Mouse (Mus musculus): ENCODE results near the gene Neu1. TPM values are rescaled to one million over a fixed set of nuclear protein-coding genes. Genes with fewer than 3 reads are reported as not detected.
A peak's percentile ranks its signal among the peaks of the same experiment; 100 is the strongest.
"Not testable (repeated sequence)": the region's sequence is repeated elsewhere in the genome, so short reads cannot be mapped to it uniquely, and the experiment has no call there.

Neu1 gene
- total RNA-seq, 2 experiments from 2014 or later, result 41.6 to 47.3 TPM

DNA sequence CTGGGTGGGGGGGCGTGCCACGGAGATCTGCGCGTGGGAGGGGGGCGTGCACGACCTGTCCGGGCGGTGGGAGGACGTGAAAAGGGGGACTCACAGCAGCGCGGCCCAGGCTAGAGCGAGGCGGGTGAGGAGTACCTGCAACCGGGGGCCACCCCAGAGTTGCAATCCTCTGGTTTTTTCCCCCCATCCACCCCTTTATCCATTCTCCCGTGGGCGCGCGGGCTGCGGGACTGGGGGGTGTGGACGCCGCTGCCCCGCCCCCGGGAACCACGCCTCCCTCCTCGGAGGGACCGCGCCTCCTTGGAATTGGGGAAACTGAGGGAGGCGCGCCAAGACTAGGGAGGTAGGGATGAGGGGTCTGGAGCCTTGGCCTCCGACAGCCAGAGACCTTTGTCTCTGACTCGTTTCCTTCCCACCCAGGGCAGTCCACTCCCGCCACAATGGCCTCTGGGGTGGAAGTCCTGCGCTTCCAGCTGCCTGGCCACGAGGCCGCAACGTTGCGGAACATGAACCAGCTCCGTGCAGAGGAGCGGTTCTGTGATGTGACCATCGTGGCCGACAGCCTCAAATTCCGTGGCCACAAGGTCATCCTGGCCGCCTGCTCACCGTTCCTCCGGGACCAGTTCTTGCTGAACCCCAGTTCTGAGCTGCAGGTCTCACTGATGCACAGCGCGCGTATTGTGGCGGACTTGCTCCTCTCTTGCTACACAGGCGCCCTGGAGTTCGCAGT, 36.1 kb upstream of the Neu1 start:
- intact Hi-C loops (cut with DNase I), result loop anchor here (5.0 to 10.0 kb wide), 3 partner anchors 243 to 770 kb away; partner anchors contain the start of genes Atp6v1g2 and Brd2
- DNase-seq (ENCODE audit: extremely low spot score in 1 of 2, low spot score in 2 of 2), result peak; percentile 53 to 56
- TF ChIP-seq CTCF (IDR thresholded peaks at IDR 0.05), result no peak
- Histone ChIP-seq H3K4me3 (peak overlapping the region; percentile 69), H3K27ac (peak overlapping the region; percentile 91)

DNA sequence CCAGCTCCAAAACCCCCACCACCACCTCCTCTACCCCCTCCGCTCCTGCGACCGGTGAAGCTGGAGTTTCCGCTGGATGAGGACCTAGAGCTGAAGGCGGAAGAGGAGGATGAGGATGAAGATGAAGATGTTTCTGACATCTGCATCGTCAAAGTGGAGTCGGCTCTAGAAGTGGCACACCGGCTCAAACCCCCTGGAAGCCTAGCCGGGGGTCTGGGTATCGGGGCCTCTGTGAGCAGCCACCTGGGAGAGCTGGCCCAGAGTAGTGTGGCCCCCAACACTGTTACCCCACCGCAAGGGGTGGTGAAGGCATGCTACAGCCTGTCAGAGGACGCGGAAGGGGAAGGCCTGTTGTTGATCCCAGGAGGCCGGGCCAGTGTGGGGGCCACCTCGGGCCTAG, 35.3 kb upstream of the Neu1 start:
- intact Hi-C loops (cut with DNase I), result loop anchor here (10.0 kb wide), 1 partner anchor 771 kb away; the partner anchor contains the start of gene Brd2
- DNase-seq (ENCODE audit: extremely low spot score in 1 of 2, low spot score in 2 of 2), result no peak
- Histone ChIP-seq H3K4me3 (no peak overlapping the region), H3K27ac (no peak overlapping the region)
- TF ChIP-seq CTCF (IDR thresholded peaks at IDR 0.05), result no peak

DNA sequence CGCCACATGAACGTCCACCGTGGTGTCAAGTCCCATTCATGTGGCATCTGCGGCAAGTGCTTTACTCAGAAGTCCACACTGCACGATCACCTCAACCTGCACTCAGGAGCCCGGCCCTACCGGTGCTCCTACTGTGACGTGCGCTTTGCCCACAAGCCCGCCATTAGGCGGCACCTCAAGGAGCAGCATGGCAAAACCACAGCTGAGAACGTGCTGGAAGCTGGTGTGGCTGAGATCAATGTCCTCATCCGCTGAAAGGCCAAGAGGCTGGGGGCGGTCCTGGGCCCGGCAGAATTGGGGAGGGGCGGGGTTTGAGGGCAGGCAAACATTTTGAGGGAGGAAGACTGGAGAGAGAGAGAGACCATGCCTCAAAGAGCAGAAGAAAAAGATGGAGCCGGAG, 34.7 kb upstream of the Neu1 start:
- TF ChIP-seq CTCF (IDR thresholded peaks at IDR 0.05), result no peak
- intact Hi-C loops (cut with DNase I), result loop anchor here (10.0 kb wide), 1 partner anchor 772 kb away; the partner anchor contains the start of gene Brd2
- Histone ChIP-seq H3K27ac (no peak overlapping the region), H3K4me3 (no peak overlapping the region)
- no peak for DNase-seq (ENCODE audit: extremely low spot score in 1 of 2, low spot score in 2 of 2)

DNA sequence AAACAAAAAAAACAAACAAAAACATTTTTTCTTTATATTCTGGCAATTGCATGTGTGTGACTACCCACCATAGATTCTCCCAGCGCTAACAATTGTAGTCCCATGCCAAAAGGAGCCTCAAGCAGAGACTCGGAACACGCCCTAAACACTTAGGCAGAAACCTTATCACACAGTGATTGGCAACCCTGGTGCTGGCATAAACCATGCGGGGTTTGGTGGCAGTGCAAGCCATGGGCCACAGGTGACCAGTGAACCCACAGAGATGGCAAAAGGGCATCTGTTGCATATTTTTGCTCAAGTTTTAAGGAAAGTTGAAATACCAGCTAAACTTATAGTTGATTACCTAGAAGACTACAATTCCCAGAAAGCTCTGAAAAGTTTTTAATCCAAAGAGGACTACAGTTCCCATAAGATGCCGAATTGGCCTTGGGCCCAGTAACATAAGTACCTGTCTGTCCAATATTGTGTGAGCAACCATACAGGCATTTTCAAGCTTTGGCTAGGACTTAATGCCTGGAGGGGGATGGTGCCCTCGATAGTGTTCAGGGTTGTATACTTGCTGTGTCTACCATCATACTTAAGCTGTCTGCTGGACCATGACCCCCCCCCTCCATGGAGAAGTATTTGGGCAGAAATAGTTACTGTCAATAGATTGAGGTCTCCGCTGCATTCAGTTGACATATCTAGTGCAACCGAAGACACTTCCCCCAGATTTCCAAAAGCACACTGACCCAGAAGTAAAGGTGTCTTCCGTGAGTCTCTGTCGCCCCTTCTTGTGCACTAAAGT, 33.5 kb upstream of the Neu1 start:
- Histone ChIP-seq H3K27ac (peak overlapping the region; percentile 98), H3K4me3 (peak overlapping the region; percentile 70)
- peak in 1 of 2 experiments; percentile 35 for DNase-seq (ENCODE audit: extremely low spot score in 1 of 2, low spot score in 2 of 2)
- TF ChIP-seq CTCF (IDR thresholded peaks at IDR 0.05), result no peak
- intact Hi-C loops (cut with DNase I), result loop anchor here (2.0 to 10.0 kb wide), 2 partner anchors 33 to 773 kb away; partner anchors contain the start of genes Brd2 and Neu1

DNA sequence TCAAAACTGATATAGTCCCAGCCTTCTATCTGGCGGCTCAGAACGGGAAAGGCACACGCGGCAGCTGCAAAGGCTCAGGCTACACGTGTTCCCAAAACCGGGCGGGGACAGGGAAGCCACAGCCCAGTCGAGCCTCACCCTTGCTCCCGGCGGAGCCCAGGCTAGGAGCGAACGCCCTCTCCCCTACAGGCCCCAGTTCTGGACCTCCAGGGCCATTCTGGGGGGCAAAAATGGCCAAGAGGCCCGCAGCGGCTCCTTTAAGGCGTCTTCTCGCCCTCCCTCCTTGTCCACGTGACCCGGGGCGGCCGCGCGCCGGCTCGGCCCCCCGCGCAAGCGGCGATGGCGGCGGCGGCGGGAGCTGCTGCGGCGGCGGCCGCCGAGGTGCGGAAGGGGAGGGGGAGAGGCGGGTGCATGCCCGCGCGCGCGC, 32.9 kb upstream of the Neu1 start, which contains the start of the genes C2 and Ehmt2:
C2 (minus strand) TSS at position 106 of the 427 bp plus-strand sequence.
Ehmt2 (plus strand) TSS at position 310 of the 427 bp plus-strand sequence.
- H3K4me3 ChIP-seq, result peak within 1 kb of the TSS; percentile 70
- intact Hi-C loops (cut with DNase I), result loop anchor here (2.0 to 10.0 kb wide), 2 partner anchors 33 to 773 kb away; partner anchors contain the start of genes Brd2 and Neu1
- peak within 1 kb of the TSS; percentile 98 for H3K27ac ChIP-seq
- DNase-seq (ENCODE audit: extremely low spot score in 1 of 2, low spot score in 2 of 2), result peak; percentile 84 to 86
- no peak for TF ChIP-seq CTCF (IDR thresholded peaks at IDR 0.05)

DNA sequence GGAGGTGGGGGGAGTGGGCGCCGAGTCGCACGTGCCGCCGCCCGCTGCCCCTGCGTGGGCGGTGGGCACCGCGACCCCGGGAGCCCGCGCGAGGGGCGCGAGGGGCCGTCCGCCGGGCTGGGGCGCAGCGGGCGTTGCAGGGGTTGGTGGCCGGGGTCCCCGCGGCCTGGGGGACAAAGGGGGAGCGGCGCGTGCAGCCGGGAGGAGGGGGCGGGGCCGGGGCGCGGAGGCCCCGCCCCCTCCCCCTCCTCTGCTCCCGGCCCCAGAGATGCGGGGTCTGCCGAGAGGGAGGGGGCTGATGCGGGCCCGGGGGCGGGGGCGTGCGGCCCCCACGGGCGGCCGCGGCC, 32.4 kb upstream of the Neu1 start:
- Histone ChIP-seq H3K27ac (peak overlapping the region; percentile 44; the same call in 1 of the 2 replicates), H3K4me3 (peak overlapping the region; percentile 70)
- DNase-seq (ENCODE audit: extremely low spot score in 1 of 2, low spot score in 2 of 2), result no peak
- TF ChIP-seq CTCF (IDR thresholded peaks at IDR 0.05), result no peak
- intact Hi-C loops (cut with DNase I), result loop anchor here (2.0 to 10.0 kb wide), 2 partner anchors 32 to 774 kb away; partner anchors contain the start of genes Brd2 and Neu1

DNA sequence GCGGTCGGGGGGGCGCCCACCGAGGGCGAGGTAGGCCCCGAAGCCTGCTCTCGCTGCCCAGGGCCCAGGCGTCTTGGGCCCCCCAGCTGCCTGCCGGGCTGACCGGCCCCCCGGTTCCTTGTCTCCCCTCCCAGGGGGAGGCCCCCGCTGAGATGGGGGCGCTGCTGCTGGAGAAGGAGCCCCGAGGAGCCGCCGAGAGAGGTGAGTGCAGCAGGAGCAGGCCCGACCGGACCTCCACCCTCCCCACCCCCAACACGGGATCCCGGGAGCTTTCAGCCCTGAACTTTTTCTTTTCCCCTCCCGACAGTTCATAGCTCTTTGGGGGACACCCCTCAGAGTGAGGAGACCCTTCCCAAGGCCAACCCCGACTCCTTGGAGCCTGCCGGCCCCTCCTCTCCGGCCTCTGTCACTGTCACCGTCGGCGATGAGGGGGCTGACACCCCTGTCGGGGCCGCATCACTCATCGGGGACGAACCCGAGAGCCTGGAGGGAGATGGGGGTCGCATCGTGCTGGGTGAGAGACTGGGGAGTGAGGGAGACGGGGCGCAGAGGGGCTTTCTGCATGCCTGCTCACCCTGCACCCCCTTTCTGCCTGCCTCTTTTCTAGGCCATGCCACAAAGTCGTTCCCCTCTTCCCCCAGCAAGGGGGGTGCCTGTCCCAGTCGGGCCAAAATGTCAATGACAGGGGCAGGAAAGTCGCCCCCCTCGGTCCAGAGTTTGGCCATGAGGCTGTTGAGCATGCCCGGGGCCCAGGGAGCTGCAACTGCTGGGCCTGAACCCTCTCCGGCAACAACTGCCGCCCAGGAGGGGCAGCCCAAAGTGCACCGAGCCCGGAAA, 31.8 kb upstream of the Neu1 start:
- Histone ChIP-seq H3K4me3 (peak overlapping the region; percentile 70), H3K27ac (peak overlapping the region; percentile 87)
- intact Hi-C loops (cut with DNase I), result loop anchor here (2.0 to 10.0 kb wide), 2 partner anchors 32 to 774 kb away; partner anchors contain the start of genes Brd2 and Neu1
- TF ChIP-seq CTCF (IDR thresholded peaks at IDR 0.05), result no peak
- peak; percentile 37 to 38 for DNase-seq (ENCODE audit: extremely low spot score in 1 of 2, low spot score in 2 of 2)

DNA sequence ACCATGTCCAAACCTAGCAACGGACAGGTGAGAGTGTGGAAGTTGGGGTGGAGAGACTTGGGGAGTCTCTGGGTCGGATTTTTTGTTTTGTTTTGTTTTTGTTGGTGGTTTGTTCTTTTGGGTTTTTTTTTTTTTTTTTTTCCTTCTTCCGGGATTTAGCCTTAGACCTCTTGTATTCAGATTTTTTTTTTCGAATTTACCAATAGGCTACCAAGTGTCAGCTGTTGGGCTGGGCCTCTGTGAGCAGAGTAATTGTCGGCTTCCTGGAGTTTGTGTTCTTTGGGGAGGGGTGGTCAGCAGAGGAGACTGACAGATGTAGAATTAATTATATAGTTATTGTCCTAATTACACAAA, 31.2 kb upstream of the Neu1 start:
- Histone ChIP-seq H3K4me3 (peak overlapping the region; percentile 70), H3K27ac (peak overlapping the region; percentile 87)
- intact Hi-C loops (cut with DNase I), result loop anchor here (2.0 to 10.0 kb wide), 2 partner anchors 31 to 775 kb away; partner anchors contain the start of genes Brd2 and Neu1
- TF ChIP-seq CTCF (IDR thresholded peaks at IDR 0.05), result no peak
- no peak for DNase-seq (ENCODE audit: extremely low spot score in 1 of 2, low spot score in 2 of 2)

DNA sequence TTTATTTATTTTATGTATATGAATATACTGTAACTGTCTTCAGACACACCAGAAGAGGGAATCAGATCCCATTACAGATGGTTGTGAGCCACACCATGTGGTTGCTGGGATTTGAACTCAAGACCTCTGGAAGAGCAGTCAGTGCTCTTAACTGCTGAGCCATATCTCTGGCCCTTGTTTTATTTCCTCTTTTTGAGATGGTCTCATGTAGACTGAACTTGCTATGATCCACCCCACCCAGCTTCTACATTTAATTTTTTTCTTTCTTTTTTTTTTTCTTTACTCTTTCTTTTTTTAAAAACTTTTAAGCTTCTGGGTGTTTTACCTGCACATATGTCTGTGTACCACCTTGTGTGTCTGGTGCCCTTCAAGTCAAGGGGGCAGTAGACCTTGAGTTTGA, 30.2 kb upstream of the Neu1 start:
- not testable (repeated sequence) for DNase-seq (ENCODE audit: extremely low spot score in 1 of 2, low spot score in 2 of 2)

DNA sequence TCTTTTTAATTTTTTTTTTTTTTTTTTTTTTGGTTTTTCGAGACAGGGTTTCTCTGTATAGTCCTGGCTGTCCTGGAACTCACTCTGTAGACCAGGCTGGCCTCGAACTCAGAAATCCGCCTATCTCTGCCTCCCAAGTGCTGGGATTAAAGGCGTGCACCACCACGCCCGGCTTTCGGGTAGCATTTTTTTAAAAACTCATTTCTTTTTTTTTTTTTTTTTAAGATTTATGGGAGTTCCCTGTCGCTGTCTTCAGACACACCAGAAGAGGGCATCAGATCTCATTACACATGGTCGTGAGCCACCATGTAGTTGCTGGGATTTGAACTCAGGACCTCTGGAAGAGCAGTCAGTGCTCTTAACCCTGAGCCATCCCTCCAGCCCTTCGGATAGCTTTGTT, 29.1 kb upstream of the Neu1 start:
- intact Hi-C loops (cut with DNase I); H3K27ac ChIP-seq; H3K4me3 ChIP-seq: not testable (repeated sequence)

More for the DNA sequence above, 30.2 kb upstream of the Neu1 start:
- intact Hi-C loops (cut with DNase I); H3K27ac ChIP-seq; H3K4me3 ChIP-seq: not testable (repeated sequence)

DNA sequence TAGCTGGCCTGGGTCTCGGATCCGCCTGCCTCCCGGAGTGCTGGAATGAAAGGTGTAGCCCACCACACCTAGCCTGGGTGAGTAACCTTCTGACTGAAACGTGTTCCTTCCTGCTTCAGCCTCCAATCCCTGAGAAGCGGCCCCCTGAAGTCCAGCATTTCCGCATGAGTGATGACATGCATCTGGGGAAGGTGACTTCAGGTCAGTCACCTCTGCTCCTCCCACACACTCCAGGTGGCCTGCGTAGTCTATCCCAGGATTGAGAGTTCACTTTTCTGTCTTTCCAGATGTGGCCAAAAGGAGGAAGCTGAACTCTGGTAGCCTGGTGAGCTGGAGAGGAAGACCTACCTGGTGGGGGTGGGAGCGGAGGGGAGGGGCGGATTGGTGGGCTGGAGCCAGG, 28.2 kb upstream of the Neu1 start:
- no peak for TF ChIP-seq CTCF (IDR thresholded peaks at IDR 0.05)
- no peak overlapping the region for H3K27ac ChIP-seq
- no peak for DNase-seq (ENCODE audit: extremely low spot score in 1 of 2, low spot score in 2 of 2)

More for the DNA sequence above, 29.1 kb upstream of the Neu1 start:
- not testable (repeated sequence) for DNase-seq (ENCODE audit: extremely low spot score in 1 of 2, low spot score in 2 of 2)

More for the DNA sequence above, 28.2 kb upstream of the Neu1 start:
- intact Hi-C loops (cut with DNase I), result no loop called here
- H3K4me3 ChIP-seq, result no peak overlapping the region

Data from left cerebral cortex, adult 2 months (tissue).